Mouse (Mus musculus) bone marrow, adult 2 months (tissue): Measurements from ENCODE around the gene Mfap2. TPM values are rescaled to one million over a fixed set of nuclear protein-coding genes. Genes with fewer than 3 reads are reported as not detected.

Source experiments
- H3K27ac ChIP-seq: fragments of 200-500 bp; 2 replicates; pipeline ENCODE4 v1.5.1; 2012; ENCODE audit warnings: low read depth, mild to moderate bottlenecking, control low read depth, inconsistent platforms, low read length; ENCODE audit not compliant: control insufficient read depth, poor library complexity, insufficient read depth
- H3K4me1 ChIP-seq: fragments of 200-500 bp; 2 replicates; pipeline ENCODE4 v1.6.1; 2011; ENCODE audit warnings: low read length; ENCODE audit not compliant: control insufficient read depth, insufficient read depth
- H3K4me3 ChIP-seq: fragments of 200-500 bp; replicated peaks from 2 replicates; pipeline ENCODE3; 2011; ENCODE audit warnings: mild to moderate bottlenecking, low read depth, low read length, control low read depth; ENCODE audit not compliant: control insufficient read depth
- CTCF ChIP-seq: fragments of 200-500 bp; IDR thresholded peaks from 2 replicates; pipeline ENCODE4 v1.5.1; 2011; ENCODE audit warnings: low read length, control low read depth; ENCODE audit not compliant: control insufficient read depth, insufficient read depth
- POLR2A ChIP-seq: fragments of 200-500 bp; IDR thresholded peaks from 2 replicates; pipeline ENCODE4 v1.6.1; 2011; ENCODE audit warnings: low read depth, mild to moderate bottlenecking, control low read depth, low read length, borderline replicate concordance; ENCODE audit not compliant: control insufficient read depth
- WGBS: fragments of 180-500 bp; shearing (Covaris S2); methylation state at CpG from one replicate; pipeline ENCODE4 v1.1.7; 2018; 5-methylcytosine and 5-hydroxymethylcytosine counted together
- polyA plus RNA-seq: library from polyadenylated mRNA; stranded (reverse); fragments of >200 nt; gene quantifications from 2 replicates; pipeline ENCODE4 v1.2.4, GENCODE M21; 2011; ENCODE audit warnings: low replicate concordance; ENCODE audit not compliant: missing spikeins, insufficient read depth, insufficient read length

The Mfap2 gene
- polyA plus RNA-seq, 1 experiment, result 4.0 TPM

GRCm38 (mm10) chr4:141064104-141064659, 54.0 kb downstream of the Mfap2 start:
- TF ChIP-seq POLR2A (no peak), CTCF (no peak)
- 85% methylated on average over 4 of the region's 4 CpGs for WGBS
- Histone ChIP-seq H3K27ac (no peak overlapping the region), H3K4me3 (no peak overlapping the region), H3K4me1 (no peaks in the 10 kb centered on the region)

- TF ChIP-seq POLR2A (no peak), CTCF (peak; percentile 100)
- Histone ChIP-seq H3K4me1 (no peaks in the 10 kb centered on the region), H3K27ac (no peak overlapping the region), H3K4me3 (no peak overlapping the region)
- WGBS, result 10% methylated on average over 8 of the region's 8 CpGs
These were observed 54.9 kb downstream of the Mfap2 start for GRCm38 (mm10) chr4:141065123-141065522.

Other genes starting within 250 kb of the Mfap2 start
- 15.2 and 60.1 TPM in 2 replicates for gene Padi4, start 236.2 kb upstream of the Mfap2 start, polyA plus RNA-seq
- gene Padi3, start 199.8 kb upstream of the Mfap2 start, polyA plus RNA-seq, result 1.1 TPM in 1 of 2 replicates, not detected in the other
- not detected in 2 replicates for gene Padi1, start 164.6 kb upstream of the Mfap2 start, polyA plus RNA-seq
- gene Padi2, start 104.1 kb upstream of the Mfap2 start, polyA plus RNA-seq, result 5.6 and 11.4 TPM in 2 replicates
- gene Sdhb, start 49.2 kb upstream of the Mfap2 start, polyA plus RNA-seq, result 33.6 and 65.3 TPM in 2 replicates
- 28.4 and 46.7 TPM in 2 replicates for gene Atp13a2, start 23.5 kb upstream of the Mfap2 start, polyA plus RNA-seq
- gene Crocc, start 50.1 kb downstream of the Mfap2 start, polyA plus RNA-seq, result 4.6 and 9.6 TPM in 2 replicates
- 69.2 and 91.5 TPM in 2 replicates for gene Necap2, start 67.9 kb downstream of the Mfap2 start, polyA plus RNA-seq
- gene Spata21, start 77.9 kb downstream of the Mfap2 start, polyA plus RNA-seq, result not detected in 2 replicates
- 23.6 and 31.2 TPM in 2 replicates for gene Szrd1, start 129.4 kb downstream of the Mfap2 start, polyA plus RNA-seq
- gene Fbxo42, start 137.5 kb downstream of the Mfap2 start, polyA plus RNA-seq, result 7.9 and 9.2 TPM in 2 replicates
- gene Rsg1, start 203.5 kb downstream of the Mfap2 start, polyA plus RNA-seq, result 2.1 TPM in 1 of 2 replicates, not detected in the other
- 1.1 TPM in 1 of 2 replicates, not detected in the other for gene Arhgef19, start 229.1 kb downstream of the Mfap2 start, polyA plus RNA-seq